Mouse (Mus musculus): ENCODE data around the gene Agap1. TPM values are rescaled to one million over a fixed set of nuclear protein-coding genes. Genes with fewer than 3 reads are reported as not detected.

Agap1 gene
- polyA plus RNA-seq, 1 experiment from 2014 or later: 41.4 TPM

DNA sequence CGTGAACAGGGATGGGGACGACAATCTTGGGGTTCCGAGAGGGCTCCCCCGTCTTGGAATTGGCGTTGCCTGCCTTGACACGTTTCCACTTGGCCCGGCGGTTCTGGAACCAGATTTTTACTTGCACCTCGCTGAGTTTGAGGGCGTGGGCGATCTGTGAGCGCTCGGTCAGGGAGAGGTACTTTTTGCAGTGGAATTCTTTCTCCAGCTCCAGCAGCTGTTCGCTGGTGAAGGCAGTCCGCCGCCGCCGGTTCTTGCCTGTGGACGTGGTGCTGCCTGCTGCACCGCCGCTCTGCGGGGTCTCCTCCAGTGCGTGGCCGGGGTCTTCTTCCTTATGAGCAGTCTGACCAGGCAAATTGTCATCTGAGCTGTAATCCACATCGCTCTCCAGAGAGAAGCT lies 474.1 kb downstream of the Agap1 start:
- ATAC-seq (ENCODE audit: low FRiP score) (no peak), DNase-seq (ENCODE audit: low spot score) (peak; percentile 61)
- no peaks in the 10 kb centered on the region for H3K9me3 ChIP-seq (ENCODE audit: control insufficient read depth, low read length)
- H3K27me3 ChIP-seq (ENCODE audit: control insufficient read depth, insufficient read depth, low read length): peaks cover 58% of the 10 kb centered on the region
- peak overlapping the region; percentile 39 for H3K9ac ChIP-seq (ENCODE audit: low read depth, low read length)
- WGBS: 4% methylated on average over 25 of the region's 25 CpGs
- peaks cover 32% of the 10 kb centered on the region for H3K4me1 ChIP-seq (replicated peaks; ENCODE audit: control insufficient read depth, insufficient read depth, low read length)
- H3K36me3 ChIP-seq (ENCODE audit: control insufficient read depth, insufficient read depth, low read length): no peaks in the 10 kb centered on the region
- H3K4me3 ChIP-seq (ENCODE audit: low read depth, low read length): peak overlapping the region; percentile 65
- H3K4me2 ChIP-seq (replicated peaks; ENCODE audit: low read depth, low read length): peak overlapping the region; percentile 89
- no peak overlapping the region for H3K27ac ChIP-seq (ENCODE audit: low read depth, low read length)

GRCm38 (mm10) chr1:89929181-89929580 lies 474.6 kb downstream of the Agap1 start:
- H3K4me1 ChIP-seq (replicated peaks; ENCODE audit: control insufficient read depth, insufficient read depth, low read length): peaks cover 35% of the 10 kb centered on the region
- peaks cover 58% of the 10 kb centered on the region for H3K27me3 ChIP-seq (ENCODE audit: control insufficient read depth, insufficient read depth, low read length)
- no peak overlapping the region for H3K27ac ChIP-seq (ENCODE audit: low read depth, low read length)
- DNase-seq (ENCODE audit: low spot score) (peak; percentile 63), ATAC-seq (ENCODE audit: low FRiP score) (no peak)
- peak overlapping the region; percentile 89 for H3K4me2 ChIP-seq (replicated peaks; ENCODE audit: low read depth, low read length)
- no peaks in the 10 kb centered on the region for H3K36me3 ChIP-seq (ENCODE audit: control insufficient read depth, insufficient read depth, low read length)
- WGBS: 2% methylated on average over 6 of the region's 6 CpGs
- peak overlapping the region; percentile 39 for H3K9ac ChIP-seq (ENCODE audit: low read depth, low read length)
- no peaks in the 10 kb centered on the region for H3K9me3 ChIP-seq (ENCODE audit: control insufficient read depth, low read length)
- H3K4me3 ChIP-seq (ENCODE audit: low read depth, low read length): peak overlapping the region; percentile 65

DNA sequence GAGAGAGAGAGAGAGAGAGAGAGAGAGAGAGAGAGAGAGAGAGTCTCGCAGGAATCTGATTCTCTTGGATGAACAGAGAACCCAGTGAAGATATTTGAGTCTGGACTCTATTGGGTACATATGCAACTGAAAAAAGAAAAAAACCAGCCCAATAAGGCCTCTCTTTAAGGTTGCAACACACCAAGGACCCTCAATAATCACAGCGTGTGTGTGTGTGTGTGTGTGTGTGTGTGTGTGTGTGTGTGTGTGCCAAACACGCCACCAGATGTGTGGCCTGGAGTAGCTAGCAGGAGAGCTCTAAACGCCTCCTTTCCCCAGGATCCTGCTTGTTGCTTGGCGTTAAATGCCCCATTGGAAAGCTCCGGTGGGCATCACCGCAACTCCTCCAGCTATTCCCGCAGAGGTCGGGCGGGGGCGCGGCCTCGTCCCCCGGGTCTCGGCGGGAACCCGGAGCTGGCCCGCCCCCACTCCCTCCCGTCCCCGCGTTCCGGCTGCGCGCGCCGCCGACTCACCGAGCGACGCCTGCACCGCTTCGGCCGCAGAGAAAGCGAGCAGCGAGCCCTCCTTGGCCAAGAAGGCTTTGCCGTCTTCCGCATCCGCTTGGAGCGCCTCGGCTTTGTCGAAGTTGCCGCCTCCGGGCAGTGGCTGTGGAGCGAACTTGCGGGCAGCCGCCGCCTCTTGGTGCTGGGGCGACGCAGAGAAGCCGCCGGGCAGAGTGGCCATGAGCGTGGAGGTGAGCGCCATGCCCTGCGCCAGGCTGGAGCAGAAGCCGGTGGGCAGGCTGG lies 475.3 kb downstream of the Agap1 start:
- DNase-seq (ENCODE audit: low spot score) (peak; percentile 74), ATAC-seq (ENCODE audit: low FRiP score) (no peak)
- H3K27me3 ChIP-seq (ENCODE audit: control insufficient read depth, insufficient read depth, low read length): peaks cover 54% of the 10 kb centered on the region
- H3K4me2 ChIP-seq (replicated peaks; ENCODE audit: low read depth, low read length): peak overlapping the region; percentile 89
- peak overlapping the region; percentile 77 for H3K27ac ChIP-seq (ENCODE audit: low read depth, low read length)
- no peaks in the 10 kb centered on the region for H3K9me3 ChIP-seq (ENCODE audit: control insufficient read depth, low read length)
- WGBS: under 1% methylated on average over 53 of the region's 55 CpGs
- H3K36me3 ChIP-seq (ENCODE audit: control insufficient read depth, insufficient read depth, low read length): no peaks in the 10 kb centered on the region
- H3K4me3 ChIP-seq (ENCODE audit: low read depth, low read length): peak overlapping the region; percentile 65
- peak overlapping the region; percentile 81 for H3K9ac ChIP-seq (ENCODE audit: low read depth, low read length)
- H3K4me1 ChIP-seq (replicated peaks; ENCODE audit: control insufficient read depth, insufficient read depth, low read length): peaks cover 31% of the 10 kb centered on the region

- Histone ChIP-seq H3K27ac (ENCODE audit: low read depth, low read length) (peak overlapping the region; percentile 77), H3K9ac (ENCODE audit: low read depth, low read length) (peak overlapping the region; percentile 81), H3K4me3 (ENCODE audit: low read depth, low read length) (peak overlapping the region; percentile 65), H3K4me2 (replicated peaks; ENCODE audit: low read depth, low read length) (peak overlapping the region; percentile 89), H3K36me3 (ENCODE audit: control insufficient read depth, insufficient read depth, low read length) (no peaks in the 10 kb centered on the region), H3K9me3 (ENCODE audit: control insufficient read depth, low read length) (no peaks in the 10 kb centered on the region), H3K27me3 (ENCODE audit: control insufficient read depth, insufficient read depth, low read length) (peaks cover 53% of the 10 kb centered on the region), H3K4me1 (replicated peaks; ENCODE audit: control insufficient read depth, insufficient read depth, low read length) (peaks cover 30% of the 10 kb centered on the region)
- WGBS: under 1% methylated on average over 40 of the region's 45 CpGs
- DNase-seq (ENCODE audit: low spot score) (peak; percentile 71), ATAC-seq (ENCODE audit: low FRiP score) (no peak; the same call in 1 of the 2 replicates)
Measured at GRCm38 (mm10) chr1:89930551-89930950, 475.9 kb downstream of the Agap1 start.

- peak within 1 kb of the TSS; percentile 81 for H3K9ac ChIP-seq (ENCODE audit: low read depth, low read length)
- peak within 1 kb of the TSS; percentile 89 for H3K4me2 ChIP-seq (replicated peaks; ENCODE audit: low read depth, low read length)
- ATAC-seq (ENCODE audit: low FRiP score) (peak; percentile 80), DNase-seq (ENCODE audit: low spot score) (peak; percentile 94)
- H3K36me3 ChIP-seq (ENCODE audit: control insufficient read depth, insufficient read depth, low read length): no peaks in the 10 kb centered on the region
- peak within 1 kb of the TSS; percentile 65 for H3K4me3 ChIP-seq (ENCODE audit: low read depth, low read length)
- H3K4me1 ChIP-seq (replicated peaks; ENCODE audit: control insufficient read depth, insufficient read depth, low read length): peaks cover 33% of the 10 kb centered on the region
- H3K9me3 ChIP-seq (ENCODE audit: control insufficient read depth, low read length): no peaks in the 10 kb centered on the region
- under 1% methylated on average over 33 of the region's 33 CpGs for WGBS
- H3K27me3 ChIP-seq (ENCODE audit: control insufficient read depth, insufficient read depth, low read length): peaks cover 55% of the 10 kb centered on the region
- peak within 1 kb of the TSS; percentile 77 for H3K27ac ChIP-seq (ENCODE audit: low read depth, low read length)
Measured at GRCm38 (mm10) chr1:89931120-89931519, 476.5 kb downstream of the Agap1 start, which contains the start of gene Gbx2. Gene Gbx2, minus strand, starts transcription at chr1:89931179.

- Histone ChIP-seq H3K27me3 (ENCODE audit: control insufficient read depth, insufficient read depth, low read length) (peaks cover 55% of the 10 kb centered on the region), H3K4me3 (ENCODE audit: low read depth, low read length) (peak overlapping the region; percentile 65), H3K4me1 (replicated peaks; ENCODE audit: control insufficient read depth, insufficient read depth, low read length) (peaks cover 28% of the 10 kb centered on the region), H3K27ac (ENCODE audit: low read depth, low read length) (peak overlapping the region; percentile 25; the same call in 1 of the 2 replicates), H3K9me3 (ENCODE audit: control insufficient read depth, low read length) (no peaks in the 10 kb centered on the region), H3K36me3 (ENCODE audit: control insufficient read depth, insufficient read depth, low read length) (no peaks in the 10 kb centered on the region), H3K4me2 (replicated peaks; ENCODE audit: low read depth, low read length) (peak overlapping the region; percentile 89), H3K9ac (ENCODE audit: low read depth, low read length) (peak overlapping the region; percentile 16; the same call in 1 of the 2 replicates)
- ATAC-seq (ENCODE audit: low FRiP score): no peak
- under 1% methylated on average over 19 of the region's 19 CpGs for WGBS
- DNase-seq (ENCODE audit: low spot score): peak; percentile 61
Measured at GRCm38 (mm10) chr1:89932021-89932423, 477.4 kb downstream of the Agap1 start.

DNA sequence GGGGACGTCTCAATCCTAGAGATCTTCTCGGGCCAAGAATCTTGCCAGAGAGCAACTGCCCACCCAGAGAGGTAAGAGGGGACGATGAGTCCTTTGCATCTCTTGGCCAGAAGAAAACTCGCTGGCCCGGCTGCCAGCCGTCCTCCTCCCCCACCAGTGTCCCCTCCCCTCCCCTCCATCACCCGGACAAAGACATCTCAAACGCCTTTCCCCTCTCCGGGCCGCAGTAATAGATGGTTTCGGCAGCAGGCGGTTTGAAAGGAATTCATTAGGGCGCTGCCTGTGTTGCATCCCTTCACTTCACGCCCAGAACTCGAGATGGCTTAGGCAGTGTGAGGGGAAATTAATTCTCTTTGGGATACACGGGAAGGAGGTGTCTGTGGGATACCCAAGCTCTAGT lies 478.0 kb downstream of the Agap1 start:
- H3K4me3 ChIP-seq (ENCODE audit: low read depth, low read length): peak overlapping the region; percentile 65
- peak overlapping the region; percentile 16; the same call in 1 of the 2 replicates for H3K9ac ChIP-seq (ENCODE audit: low read depth, low read length)
- peaks cover 53% of the 10 kb centered on the region for H3K27me3 ChIP-seq (ENCODE audit: control insufficient read depth, insufficient read depth, low read length)
- DNase-seq (ENCODE audit: low spot score) (peak; percentile 74), ATAC-seq (ENCODE audit: low FRiP score) (peak; percentile 36; the same call in 1 of the 2 replicates)
- H3K4me1 ChIP-seq (replicated peaks; ENCODE audit: control insufficient read depth, insufficient read depth, low read length): peaks cover 24% of the 10 kb centered on the region
- no peaks in the 10 kb centered on the region for H3K36me3 ChIP-seq (ENCODE audit: control insufficient read depth, insufficient read depth, low read length)
- peak overlapping the region; percentile 89 for H3K4me2 ChIP-seq (replicated peaks; ENCODE audit: low read depth, low read length)
- peak overlapping the region; percentile 25; the same call in 1 of the 2 replicates for H3K27ac ChIP-seq (ENCODE audit: low read depth, low read length)
- WGBS: 0% methylated on average over 16 of the region's 16 CpGs
- H3K9me3 ChIP-seq (ENCODE audit: control insufficient read depth, low read length): no peaks in the 10 kb centered on the region

DNA sequence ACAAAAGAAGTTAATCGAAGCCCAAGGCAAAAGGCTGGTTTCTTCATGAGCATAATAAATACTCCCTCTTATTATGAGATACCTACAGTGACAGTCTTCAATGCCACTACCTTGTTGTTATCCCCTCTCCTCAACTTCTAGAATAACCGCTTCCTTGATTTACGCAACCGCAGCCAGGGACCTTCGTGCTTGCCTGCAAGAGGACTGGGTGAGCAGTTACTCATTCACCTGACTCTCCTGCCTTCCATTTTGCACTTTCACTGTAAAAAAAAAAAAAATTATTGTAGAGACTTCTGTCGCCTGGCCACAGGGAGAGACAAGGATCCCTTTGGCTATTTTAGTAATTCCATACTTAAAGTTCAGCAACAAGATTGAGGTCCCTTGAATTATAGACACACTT lies 478.4 kb downstream of the Agap1 start:
- Histone ChIP-seq H3K4me2 (replicated peaks; ENCODE audit: low read depth, low read length) (peak overlapping the region; percentile 89), H3K27ac (ENCODE audit: low read depth, low read length) (peak overlapping the region; percentile 25), H3K9me3 (ENCODE audit: control insufficient read depth, low read length) (no peaks in the 10 kb centered on the region), H3K9ac (ENCODE audit: low read depth, low read length) (0 out of 2 replicates have a peak overlapping the region, but pooled peaks have one; percentile 11), H3K4me1 (replicated peaks; ENCODE audit: control insufficient read depth, insufficient read depth, low read length) (peaks cover 24% of the 10 kb centered on the region), H3K27me3 (ENCODE audit: control insufficient read depth, insufficient read depth, low read length) (peaks cover 55% of the 10 kb centered on the region), H3K36me3 (ENCODE audit: control insufficient read depth, insufficient read depth, low read length) (no peaks in the 10 kb centered on the region), H3K4me3 (ENCODE audit: low read depth, low read length) (peak overlapping the region; percentile 65; the same call in 1 of the 2 replicates)
- DNase-seq (ENCODE audit: low spot score) (no peak), ATAC-seq (ENCODE audit: low FRiP score) (no peak)
- 6% methylated on average over 6 of the region's 6 CpGs for WGBS
